Mouse (Mus musculus): ENCODE data around the gene Mepce.
A peak's percentile ranks its signal among the peaks of the same experiment; 100 is the strongest.

Mepce gene

GRCm38 (mm10) chr5:137808316-137808715 lies 20.9 kb upstream of the Mepce start:
- Histone ChIP-seq H3K36me3 (ENCODE audit: insufficient read depth, low read length) (peaks cover 37% of the 10 kb centered on the region), H3K27me3 (ENCODE audit: insufficient read depth, low read length) (no peaks in the 10 kb centered on the region), H3K4me3 (replicated peaks; ENCODE audit: low read length) (no peak overlapping the region), H3K9me3 (ENCODE audit: low read length) (peaks cover 43% of the 10 kb centered on the region), H3K4me1 (replicated peaks; ENCODE audit: low read depth, low read length) (no peaks in the 10 kb centered on the region)
- TF ChIP-seq POU5F1 (IDR thresholded peaks at IDR 0.05; ENCODE audit: borderline replicate concordance, low read length) (no peak), CTCF (conservative IDR thresholded peaks at IDR 0.05; ENCODE audit: low read length) (no peak), NANOG (IDR thresholded peaks at IDR 0.05; ENCODE audit: borderline replicate concordance, low read length) (no peak)

GRCm38 (mm10) chr5:137806158-137806557 lies 18.7 kb upstream of the Mepce start:
- Histone ChIP-seq H3K4me3 (replicated peaks; ENCODE audit: low read length) (no peak overlapping the region), H3K9me3 (ENCODE audit: low read length) (peaks cover 30% of the 10 kb centered on the region), H3K36me3 (ENCODE audit: insufficient read depth, low read length) (peaks cover 32% of the 10 kb centered on the region), H3K27me3 (ENCODE audit: insufficient read depth, low read length) (no peaks in the 10 kb centered on the region), H3K4me1 (replicated peaks; ENCODE audit: low read depth, low read length) (no peaks in the 10 kb centered on the region)
- TF ChIP-seq POU5F1 (IDR thresholded peaks at IDR 0.05; ENCODE audit: borderline replicate concordance, low read length): no peak
- TF ChIP-seq NANOG (IDR thresholded peaks at IDR 0.05; ENCODE audit: borderline replicate concordance, low read length): no peak
- TF ChIP-seq CTCF (conservative IDR thresholded peaks at IDR 0.05; ENCODE audit: low read length): no peak

- Histone ChIP-seq H3K27me3 (ENCODE audit: insufficient read depth, low read length) (no peaks in the 10 kb centered on the region), H3K4me1 (replicated peaks; ENCODE audit: low read depth, low read length) (no peaks in the 10 kb centered on the region), H3K4me3 (replicated peaks; ENCODE audit: low read length) (no peak overlapping the region), H3K9me3 (ENCODE audit: low read length) (no peaks in the 10 kb centered on the region), H3K36me3 (ENCODE audit: insufficient read depth, low read length) (peaks cover 38% of the 10 kb centered on the region)
- no peak for TF ChIP-seq POU5F1 (IDR thresholded peaks at IDR 0.05; ENCODE audit: borderline replicate concordance, low read length)
- no peak for TF ChIP-seq CTCF (conservative IDR thresholded peaks at IDR 0.05; ENCODE audit: low read length)
- TF ChIP-seq NANOG (IDR thresholded peaks at IDR 0.05; ENCODE audit: borderline replicate concordance, low read length): no peak
These were observed 13.5 kb upstream of the Mepce start for GRCm38 (mm10) chr5:137800917-137801316.

- TF ChIP-seq NANOG (IDR thresholded peaks at IDR 0.05; ENCODE audit: borderline replicate concordance, low read length) (no peak), CTCF (conservative IDR thresholded peaks at IDR 0.05; ENCODE audit: low read length) (no peak), POU5F1 (IDR thresholded peaks at IDR 0.05; ENCODE audit: borderline replicate concordance, low read length) (no peak)
- no peaks in the 10 kb centered on the region for H3K9me3 ChIP-seq (ENCODE audit: low read length)
- H3K27me3 ChIP-seq (ENCODE audit: insufficient read depth, low read length): no peaks in the 10 kb centered on the region
- H3K4me3 ChIP-seq (replicated peaks; ENCODE audit: low read length): no peak overlapping the region
- no peaks in the 10 kb centered on the region for H3K4me1 ChIP-seq (replicated peaks; ENCODE audit: low read depth, low read length)
- peaks cover 36% of the 10 kb centered on the region for H3K36me3 ChIP-seq (ENCODE audit: insufficient read depth, low read length)
These were observed 9.2 kb upstream of the Mepce start for GRCm38 (mm10) chr5:137796606-137797005.

- Histone ChIP-seq H3K9me3 (ENCODE audit: low read length) (no peaks in the 10 kb centered on the region), H3K4me1 (replicated peaks; ENCODE audit: low read depth, low read length) (peaks cover 11% of the 10 kb centered on the region), H3K36me3 (ENCODE audit: insufficient read depth, low read length) (peaks cover under 1% of the 10 kb centered on the region; the same call in 1 of the 2 replicates), H3K27me3 (ENCODE audit: insufficient read depth, low read length) (peaks cover 7% of the 10 kb centered on the region), H3K4me3 (replicated peaks; ENCODE audit: low read length) (no peak overlapping the region)
- TF ChIP-seq POU5F1 (IDR thresholded peaks at IDR 0.05; ENCODE audit: borderline replicate concordance, low read length) (no peak), CTCF (conservative IDR thresholded peaks at IDR 0.05; ENCODE audit: low read length) (0 out of 2 replicates have a peak, but pooled peaks have one; percentile 8), NANOG (IDR thresholded peaks at IDR 0.05; ENCODE audit: borderline replicate concordance, low read length) (no peak)
These were observed 4.1 kb upstream of the Mepce start for GRCm38 (mm10) chr5:137791553-137791952.

- TF ChIP-seq NANOG (IDR thresholded peaks at IDR 0.05; ENCODE audit: borderline replicate concordance, low read length): no peak
- no peak for TF ChIP-seq POU5F1 (IDR thresholded peaks at IDR 0.05; ENCODE audit: borderline replicate concordance, low read length)
- TF ChIP-seq CTCF (conservative IDR thresholded peaks at IDR 0.05; ENCODE audit: low read length): no peak
- Histone ChIP-seq H3K4me3 (replicated peaks; ENCODE audit: low read length) (no peak overlapping the region), H3K4me1 (replicated peaks; ENCODE audit: low read depth, low read length) (peaks cover 24% of the 10 kb centered on the region), H3K9me3 (ENCODE audit: low read length) (no peaks in the 10 kb centered on the region), H3K27me3 (ENCODE audit: insufficient read depth, low read length) (peaks cover 7% of the 10 kb centered on the region), H3K36me3 (ENCODE audit: insufficient read depth, low read length) (peaks cover 13% of the 10 kb centered on the region)
These were observed 1.6 kb upstream of the Mepce start for GRCm38 (mm10) chr5:137788946-137789531.

- no peak for TF ChIP-seq POU5F1 (IDR thresholded peaks at IDR 0.05; ENCODE audit: borderline replicate concordance, low read length)
- no peak for TF ChIP-seq NANOG (IDR thresholded peaks at IDR 0.05; ENCODE audit: borderline replicate concordance, low read length)
- no peak for TF ChIP-seq CTCF (conservative IDR thresholded peaks at IDR 0.05; ENCODE audit: low read length)
- Histone ChIP-seq H3K27me3 (ENCODE audit: insufficient read depth, low read length) (peaks cover 7% of the 10 kb centered on the region), H3K4me3 (replicated peaks; ENCODE audit: low read length) (peak overlapping the region; percentile 86), H3K9me3 (ENCODE audit: low read length) (no peaks in the 10 kb centered on the region), H3K36me3 (ENCODE audit: insufficient read depth, low read length) (peaks cover 22% of the 10 kb centered on the region), H3K4me1 (replicated peaks; ENCODE audit: low read depth, low read length) (peaks cover 32% of the 10 kb centered on the region)
These were observed 716 bp upstream of the Mepce start for GRCm38 (mm10) chr5:137788171-137788570.

- peaks cover 51% of the 10 kb centered on the region for H3K4me1 ChIP-seq (replicated peaks; ENCODE audit: low read depth, low read length)
- peak overlapping the region; percentile 94 for H3K4me3 ChIP-seq (replicated peaks; ENCODE audit: low read length)
- peaks cover 40% of the 10 kb centered on the region for H3K36me3 ChIP-seq (ENCODE audit: insufficient read depth, low read length)
- no peaks in the 10 kb centered on the region for H3K9me3 ChIP-seq (ENCODE audit: low read length)
- peaks cover 7% of the 10 kb centered on the region for H3K27me3 ChIP-seq (ENCODE audit: insufficient read depth, low read length)
- TF ChIP-seq POU5F1 (IDR thresholded peaks at IDR 0.05; ENCODE audit: borderline replicate concordance, low read length) (no peak), CTCF (conservative IDR thresholded peaks at IDR 0.05; ENCODE audit: low read length) (no peak), NANOG (IDR thresholded peaks at IDR 0.05; ENCODE audit: borderline replicate concordance, low read length) (no peak)
These were observed 1.1 kb downstream of the Mepce start for GRCm38 (mm10) chr5:137786109-137786942.
